Mouse (Mus musculus) lung, embryonic 16.5 days (tissue): Measurements from ENCODE around the gene E330009J07Rik. TPM values are rescaled to one million over a fixed set of nuclear protein-coding genes. Genes with fewer than 3 reads are reported as not detected.

Experiments used
- ATAC-seq: fragments of 200-750 bp; cut with Nextera tagmentation; 2 replicates; pipeline ENCODE4 v1.8.0; 2017; ENCODE audit warnings: low read depth, mild to moderate bottlenecking, moderate library complexity
- H3K27ac ChIP-seq: fragments of 300-500 bp; sonication (generic); 2 replicates; pipeline ENCODE4 v1.5.1; 2014; ENCODE audit warnings: mild to moderate bottlenecking, control low read depth, low read length
- H3K27me3 ChIP-seq: fragments of 300-500 bp; sonication (generic); 2 replicates; pipeline ENCODE4 v1.6.1; 2014; ENCODE audit warnings: low read depth, low read length, mixed read lengths; ENCODE audit not compliant: control insufficient read depth, insufficient read depth
- H3K36me3 ChIP-seq: fragments of 300-500 bp; sonication (generic); 2 replicates; pipeline ENCODE4 v1.6.1; 2014; ENCODE audit warnings: low read length; ENCODE audit not compliant: control insufficient read depth, insufficient read depth
- H3K4me1 ChIP-seq: fragments of 300-500 bp; sonication (generic); replicated peaks from 2 replicates; pipeline ENCODE4 v1.6.1; 2014; ENCODE audit warnings: low read length, mixed read lengths; ENCODE audit not compliant: control insufficient read depth, insufficient read depth
- H3K4me2 ChIP-seq: fragments of 300-500 bp; sonication (generic); 2 replicates; pipeline ENCODE4 v1.6.1; 2014; ENCODE audit warnings: low read depth, low read length, control low read depth
- H3K4me3 ChIP-seq: fragments of 300-500 bp; sonication (generic); 2 replicates; pipeline ENCODE4 v1.5.1; 2014; ENCODE audit warnings: mild to moderate bottlenecking, low read length, control low read depth
- H3K9ac ChIP-seq: fragments of 300-500 bp; sonication (generic); 2 replicates; pipeline ENCODE4 v1.6.1; 2014; ENCODE audit warnings: low read length, control low read depth
- H3K9me3 ChIP-seq: fragments of 300-500 bp; sonication (generic); 2 replicates; pipeline ENCODE4 v1.6.1; 2016; ENCODE audit warnings: low read length; ENCODE audit not compliant: control insufficient read depth
- WGBS: fragments of 180-500 bp; shearing (Covaris S2); extraction: QIAGEN DNeasy Blood & Tissue Kit; methylation state at CpG from one replicate; pipeline ENCODE4 v1.1.7; 2014; 5-methylcytosine and 5-hydroxymethylcytosine counted together
- polyA plus RNA-seq: library from polyadenylated mRNA; unstranded; fragments of >200 nt; fragmentation: Nextera tagmentation; extraction: Ambion mirVana; gene quantifications from 2 replicates; pipeline ENCODE4 v1.2.1, GENCODE M21; 2015

The E330009J07Rik gene
- polyA plus RNA-seq, 1 experiment from 2014 or later = 9.6 TPM

DNA sequence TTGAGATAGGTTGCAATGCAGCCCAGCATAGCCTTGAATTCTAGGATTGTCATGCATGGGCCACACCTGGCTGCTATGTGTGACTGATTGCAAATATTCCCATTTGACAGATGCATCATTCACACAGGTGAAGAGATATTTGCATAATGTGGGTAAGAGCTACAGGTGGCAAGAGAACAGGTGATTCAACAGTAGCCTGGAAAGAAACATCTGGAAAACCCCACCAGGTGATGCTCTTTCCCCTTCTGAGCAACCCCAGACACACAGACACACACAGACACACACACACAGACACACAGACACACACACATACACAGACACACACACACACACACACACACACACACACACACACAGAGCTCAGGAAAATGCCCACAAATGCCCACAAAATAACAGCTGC, 4.1 kb downstream of the E330009J07Rik start:
- no peaks in the 10 kb centered on the region for H3K36me3 ChIP-seq

GRCm38 (mm10) chr6:40431356-40431755, 4.6 kb downstream of the E330009J07Rik start:
- no peak overlapping the region for H3K9ac ChIP-seq
- no peak for ATAC-seq
- H3K27me3 ChIP-seq = no peaks in the 10 kb centered on the region
- H3K27ac ChIP-seq = no peak overlapping the region
- H3K4me2 ChIP-seq = no peak overlapping the region
- no peaks in the 10 kb centered on the region for H3K36me3 ChIP-seq
- H3K4me1 ChIP-seq = peaks cover 9% of the 10 kb centered on the region
- H3K4me3 ChIP-seq = no peak overlapping the region
- 58% methylated on average over 4 of the region's 4 CpGs for WGBS
- no peaks in the 10 kb centered on the region for H3K9me3 ChIP-seq

More for the DNA sequence above, 4.1 kb downstream of the E330009J07Rik start:
- peaks cover 9% of the 10 kb centered on the region for H3K4me1 ChIP-seq
- no peak overlapping the region for H3K9ac ChIP-seq
- ATAC-seq = no peak
- no peak overlapping the region for H3K4me3 ChIP-seq
- H3K27ac ChIP-seq = no peak overlapping the region
- H3K4me2 ChIP-seq = no peak overlapping the region
- no peaks in the 10 kb centered on the region for H3K9me3 ChIP-seq
- no peaks in the 10 kb centered on the region for H3K27me3 ChIP-seq

DNA sequence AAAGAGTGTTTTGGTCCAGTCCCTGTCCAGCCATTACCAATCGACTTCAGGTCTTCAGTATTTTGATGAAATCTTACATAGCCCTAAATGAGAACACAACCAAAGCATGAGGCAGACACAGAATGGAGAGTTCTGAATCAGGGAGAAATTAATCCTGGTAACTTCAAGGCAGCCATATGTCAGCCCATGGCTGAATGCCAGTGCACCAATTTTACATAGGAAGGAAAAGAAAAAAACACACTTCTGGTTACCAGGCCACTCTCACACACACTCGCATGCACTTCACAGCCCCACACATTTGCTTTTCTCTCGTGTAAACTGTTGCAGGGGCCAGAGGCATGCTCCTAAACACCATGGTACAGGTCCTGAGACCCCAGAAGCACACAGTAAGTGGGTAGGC, 5.1 kb downstream of the E330009J07Rik start:
- 53% methylated on average over 3 of the region's 3 CpGs for WGBS
- Histone ChIP-seq H3K27ac (no peak overlapping the region), H3K36me3 (no peaks in the 10 kb centered on the region), H3K4me1 (peaks cover 9% of the 10 kb centered on the region), H3K9ac (no peak overlapping the region), H3K4me2 (no peak overlapping the region), H3K9me3 (no peaks in the 10 kb centered on the region), H3K27me3 (no peaks in the 10 kb centered on the region), H3K4me3 (no peak overlapping the region)
- no peak for ATAC-seq

DNA sequence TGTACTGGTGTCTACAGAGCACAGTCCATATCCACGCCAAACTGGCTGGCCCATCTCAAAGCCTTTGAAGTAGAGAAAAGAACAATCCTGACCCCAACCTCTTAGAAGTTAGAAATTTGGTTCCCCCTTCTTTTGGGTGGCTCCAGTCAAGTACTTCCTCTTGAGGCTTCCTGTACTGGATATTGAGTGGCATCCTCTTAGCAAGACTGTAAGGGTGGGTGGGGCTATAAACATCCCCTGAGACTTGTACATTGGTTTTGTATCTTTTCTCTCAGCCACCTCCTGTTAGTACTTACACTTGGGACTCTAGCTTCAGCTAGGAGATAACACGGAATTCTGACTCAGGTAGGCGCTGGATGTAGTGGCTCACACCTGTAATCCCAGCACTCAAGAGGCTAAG, 5.7 kb downstream of the E330009J07Rik start:
- no peak overlapping the region for H3K4me3 ChIP-seq
- H3K36me3 ChIP-seq = no peaks in the 10 kb centered on the region
- no peak for ATAC-seq
- peaks cover 9% of the 10 kb centered on the region for H3K4me1 ChIP-seq
- H3K4me2 ChIP-seq = no peak overlapping the region
- H3K9me3 ChIP-seq = no peaks in the 10 kb centered on the region
- H3K27ac ChIP-seq = no peak overlapping the region
- H3K9ac ChIP-seq = no peak overlapping the region
- 67% methylated on average over 3 of the region's 3 CpGs for WGBS
- no peaks in the 10 kb centered on the region for H3K27me3 ChIP-seq

GRCm38 (mm10) chr6:40429521-40429931, 6.4 kb downstream of the E330009J07Rik start:
- no peak overlapping the region for H3K4me2 ChIP-seq
- ATAC-seq = peak; percentile 76
- no peak overlapping the region for H3K4me3 ChIP-seq
- no peaks in the 10 kb centered on the region for H3K27me3 ChIP-seq
- H3K4me1 ChIP-seq = peaks cover 4% of the 10 kb centered on the region
- WGBS = 47% methylated on average over 4 of the region's 4 CpGs
- H3K36me3 ChIP-seq = no peaks in the 10 kb centered on the region
- H3K9me3 ChIP-seq = no peaks in the 10 kb centered on the region
- H3K27ac ChIP-seq = peak overlapping the region; percentile 38; the same call in 1 of the 2 replicates
- H3K9ac ChIP-seq = no peak overlapping the region

DNA sequence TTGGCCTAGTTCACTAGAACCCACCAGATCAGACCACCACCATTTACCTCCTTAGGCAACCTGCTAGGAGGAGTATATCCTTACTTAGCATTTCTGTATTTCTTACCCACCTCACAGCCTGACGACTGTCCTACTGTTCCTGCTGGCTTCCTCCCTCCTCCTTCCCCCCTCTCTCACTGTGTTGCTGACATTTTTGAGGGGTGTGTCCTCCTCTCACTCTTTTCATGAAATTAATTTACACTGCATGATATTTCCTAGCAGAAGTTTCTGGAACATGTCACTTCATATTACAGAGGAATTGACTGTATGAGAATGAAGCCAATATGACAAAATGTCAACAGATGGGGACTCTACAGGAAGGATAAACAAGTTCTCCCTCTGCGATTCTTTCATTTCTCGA, 7.2 kb downstream of the E330009J07Rik start:
- WGBS = 57% methylated on average over 3 of the region's 3 CpGs
- H3K27ac ChIP-seq = no peak overlapping the region
- H3K4me2 ChIP-seq = no peak overlapping the region
- H3K9ac ChIP-seq = no peak overlapping the region
- peaks cover 3% of the 10 kb centered on the region; the same call in 1 of the 2 replicates for H3K4me1 ChIP-seq
- H3K9me3 ChIP-seq = no peaks in the 10 kb centered on the region
- no peak overlapping the region for H3K4me3 ChIP-seq
- H3K36me3 ChIP-seq = no peaks in the 10 kb centered on the region
- no peak for ATAC-seq
- no peaks in the 10 kb centered on the region for H3K27me3 ChIP-seq

- H3K36me3 ChIP-seq = 0 out of 2 replicates have a peak, but pooled peaks cover 2% of the 10 kb centered on the region
- H3K4me2 ChIP-seq = no peak overlapping the region
- WGBS = 83% methylated on average over 7 of the region's 7 CpGs
- H3K27me3 ChIP-seq = no peaks in the 10 kb centered on the region
- no peaks in the 10 kb centered on the region for H3K9me3 ChIP-seq
- no peak for ATAC-seq
- H3K4me1 ChIP-seq = peaks cover 3% of the 10 kb centered on the region; the same call in 1 of the 2 replicates
- no peak overlapping the region for H3K4me3 ChIP-seq
- H3K9ac ChIP-seq = no peak overlapping the region
- no peak overlapping the region for H3K27ac ChIP-seq
These were observed 8.5 kb downstream of the E330009J07Rik start for GRCm38 (mm10) chr6:40427441-40427840.

GRCm38 (mm10) chr6:40423774-40424173, 12.2 kb downstream of the E330009J07Rik start:
- Histone ChIP-seq H3K9me3 (no peaks in the 10 kb centered on the region), H3K4me1 (no peaks in the 10 kb centered on the region), H3K9ac (no peak overlapping the region), H3K27ac (no peak overlapping the region), H3K36me3 (0 out of 2 replicates have a peak, but pooled peaks cover 3% of the 10 kb centered on the region), H3K4me2 (no peak overlapping the region), H3K4me3 (no peak overlapping the region), H3K27me3 (no peaks in the 10 kb centered on the region)
- no peak for ATAC-seq
- WGBS = 47% methylated on average over 1 of the region's 1 CpGs

DNA sequence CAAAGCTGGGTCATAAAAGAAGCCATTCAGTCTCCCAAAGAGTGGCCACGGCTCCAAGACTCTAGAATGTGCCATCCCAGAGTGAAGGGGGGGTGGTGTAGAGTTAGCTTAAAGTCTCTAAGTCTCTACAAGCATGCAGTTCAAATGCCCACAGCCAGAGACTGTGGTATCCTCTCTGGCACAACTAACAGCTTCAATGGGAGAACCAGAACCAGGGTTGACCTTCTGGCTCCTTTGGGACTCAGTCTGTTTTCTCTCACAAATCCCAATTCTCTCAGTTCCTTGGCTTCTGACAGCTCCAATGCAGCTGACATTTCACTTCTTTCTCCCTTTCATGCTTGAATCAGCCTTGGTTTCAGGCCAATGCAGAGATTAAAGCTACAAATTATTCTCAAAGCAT, 12.9 kb downstream of the E330009J07Rik start:
- H3K4me1 ChIP-seq = no peaks in the 10 kb centered on the region
- H3K27ac ChIP-seq = no peak overlapping the region
- no peak overlapping the region for H3K9ac ChIP-seq
- WGBS = 94% methylated on average over 1 of the region's 1 CpGs
- ATAC-seq = no peak
- H3K36me3 ChIP-seq = 0 out of 2 replicates have a peak, but pooled peaks cover 3% of the 10 kb centered on the region
- H3K4me2 ChIP-seq = no peak overlapping the region
- H3K4me3 ChIP-seq = no peak overlapping the region
- no peaks in the 10 kb centered on the region for H3K27me3 ChIP-seq
- H3K9me3 ChIP-seq = no peaks in the 10 kb centered on the region

DNA sequence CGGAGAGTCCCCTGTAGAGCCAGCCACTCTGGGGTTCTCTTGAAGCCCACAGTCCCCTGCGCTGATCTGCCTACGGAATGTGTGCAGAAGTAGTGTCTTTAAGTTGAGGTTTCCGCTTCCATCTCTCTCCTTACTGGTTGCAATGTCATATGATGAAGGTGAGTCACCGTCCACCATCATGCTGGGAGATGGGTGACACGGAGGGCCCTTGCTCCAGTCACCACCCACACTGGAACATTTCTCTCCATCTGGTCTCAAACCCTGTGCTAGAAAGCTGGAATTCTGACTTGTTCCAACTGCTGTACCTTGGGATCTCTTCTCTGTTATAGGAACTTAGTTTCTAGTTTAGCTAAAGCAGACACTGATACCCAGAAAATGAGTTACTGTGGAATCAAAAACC, 14.8 kb downstream of the E330009J07Rik start:
- H3K27me3 ChIP-seq = no peaks in the 10 kb centered on the region
- H3K9me3 ChIP-seq = no peaks in the 10 kb centered on the region
- H3K9ac ChIP-seq = no peak overlapping the region
- no peak overlapping the region for H3K4me2 ChIP-seq
- H3K4me3 ChIP-seq = no peak overlapping the region
- no peak for ATAC-seq
- 92% methylated on average over 6 of the region's 6 CpGs for WGBS
- H3K27ac ChIP-seq = no peak overlapping the region
- H3K4me1 ChIP-seq = no peaks in the 10 kb centered on the region
- H3K36me3 ChIP-seq = 0 out of 2 replicates have a peak, but pooled peaks cover 3% of the 10 kb centered on the region
